Mouse (Mus musculus) kidney, adult 2 months (tissue): ENCODE results near the gene Flot1. TPM values are rescaled to one million over a fixed set of nuclear protein-coding genes. Genes with fewer than 3 reads are reported as not detected.

Experiments used
- DNase-seq: peaks from one replicate; pipeline ENCODE4 v3.0.0; 2021
- H3K27ac ChIP-seq: fragments of 200-500 bp; 2 replicates; pipeline ENCODE4 v1.5.1; 2012; ENCODE audit warnings: low read depth, low read length, control low read depth, inconsistent platforms; ENCODE audit not compliant: insufficient read depth
- H3K27me3 ChIP-seq: fragments of 200-500 bp; replicated peaks from 2 replicates; pipeline ENCODE4 v1.6.1; 2012; ENCODE audit warnings: mild to moderate bottlenecking, moderate library complexity, low read length, inconsistent platforms; ENCODE audit not compliant: control insufficient read depth, insufficient read depth
- H3K36me3 ChIP-seq: fragments of 200-500 bp; 2 replicates; pipeline ENCODE4 v1.6.1; 2012; ENCODE audit warnings: mild to moderate bottlenecking, moderate library complexity, low read length, inconsistent platforms; ENCODE audit not compliant: control insufficient read depth, insufficient read depth
- H3K4me1 ChIP-seq: fragments of 200-500 bp; 2 replicates; pipeline ENCODE4 v1.6.1; 2011; ENCODE audit warnings: low read length; ENCODE audit not compliant: control insufficient read depth, insufficient read depth
- H3K4me3 ChIP-seq: fragments of 200-500 bp; 2 replicates; pipeline ENCODE4 v1.5.1; 2011; ENCODE audit warnings: mild to moderate bottlenecking, low read depth, low read length, control low read depth; ENCODE audit not compliant: insufficient read depth
- CTCF ChIP-seq: fragments of 200-500 bp; conservative IDR thresholded peaks from 2 replicates; pipeline ENCODE4 v1.5.1; 2011; ENCODE audit warnings: low read depth, mild to moderate bottlenecking, control low read depth, low read length, moderate library complexity, mixed read lengths; ENCODE audit not compliant: insufficient read depth, insufficient read length
- POLR2A ChIP-seq: fragments of 200-500 bp; IDR thresholded peaks from one replicate; pipeline ENCODE4 v1.6.1; 2011; ENCODE audit warnings: low read depth, low read length, control low read depth
- whole genome bisulfite sequencing: fragments of 180-500 bp; shearing (Covaris S2); methylation state at CpG from one replicate; pipeline ENCODE4 v1.1.7; 2018; 5-methylcytosine and 5-hydroxymethylcytosine counted together
- polyA plus RNA-seq: library from polyadenylated mRNA; depleted of rRNA; stranded (reverse); fragments of >200 nt; gene quantifications from 2 replicates; pipeline ENCODE4 v1.2.3, GENCODE M21; 2012

Flot1 gene
- polyA plus RNA-seq, 1 experiment: 45.3 TPM

DNA sequence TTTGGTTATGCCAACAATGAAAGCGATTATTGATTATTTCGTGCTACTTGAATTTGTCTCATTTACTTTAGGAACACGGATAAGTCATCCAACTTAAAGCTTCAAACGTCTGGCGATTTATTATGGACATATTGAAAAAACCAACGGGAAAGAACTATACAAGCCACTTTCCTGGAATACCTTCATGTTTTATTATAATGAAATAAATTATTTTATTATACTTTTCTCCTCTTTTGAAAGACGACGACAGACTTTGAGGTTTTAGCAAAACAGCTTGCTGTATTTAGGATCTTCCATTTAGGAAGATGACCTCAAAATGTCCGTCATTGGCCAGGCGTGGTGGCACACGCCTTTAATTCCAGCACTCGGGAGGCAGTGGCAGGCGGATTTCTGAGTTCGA is 17.5 kb downstream of the Flot1 start:
- Histone ChIP-seq H3K27ac (no peak overlapping the region), H3K36me3 (no peaks in the 10 kb centered on the region), H3K4me1 (peaks cover 18% of the 10 kb centered on the region), H3K27me3 (no peaks in the 10 kb centered on the region), H3K4me3 (peak overlapping the region; percentile 39; the same call in 1 of the 2 replicates)
- TF ChIP-seq CTCF (no peak), POLR2A (no peak)
- no peak for DNase-seq
- 53% methylated on average over 14 of the region's 14 CpGs for WGBS

DNA sequence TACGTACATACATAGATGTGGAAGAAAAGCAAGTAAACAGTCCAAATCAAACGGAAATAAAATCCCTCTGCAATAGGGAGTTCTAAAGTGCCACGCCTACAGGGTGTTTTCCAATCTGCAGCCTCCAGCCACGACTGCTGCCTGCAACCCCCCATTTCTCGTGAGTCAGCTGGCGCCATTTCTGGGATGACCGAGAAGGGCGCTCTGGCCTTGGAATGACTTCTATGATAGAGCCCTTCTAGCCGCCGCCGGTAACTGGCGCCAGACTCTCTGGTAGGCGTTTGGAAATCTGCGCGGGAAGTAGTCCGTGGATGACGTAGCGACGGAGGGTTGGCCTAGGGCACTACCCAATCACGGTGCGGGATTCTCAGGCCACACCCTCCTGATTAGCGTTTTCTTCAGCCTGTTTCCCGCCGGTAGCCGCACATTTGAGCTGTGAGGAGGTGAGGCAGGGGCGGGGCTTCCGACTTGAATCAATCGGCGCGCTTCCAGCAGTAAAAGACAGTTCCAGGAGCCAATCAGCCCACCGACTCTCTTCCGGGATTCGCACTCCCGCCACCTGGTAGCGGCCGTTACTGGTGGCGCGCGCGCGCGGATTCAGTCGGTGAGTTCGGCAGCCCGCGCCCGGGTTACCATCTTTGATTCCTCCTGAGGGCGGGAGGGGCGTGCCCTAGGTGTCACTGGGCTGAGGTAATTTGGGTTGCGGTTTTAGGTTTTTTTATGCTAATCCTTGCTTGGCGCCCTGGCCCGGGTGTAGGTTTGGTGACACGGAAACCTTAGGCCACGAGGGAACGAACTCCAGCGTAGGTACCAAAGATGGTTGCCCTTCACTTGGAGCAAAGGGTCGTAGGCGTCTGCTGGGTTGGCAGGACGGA is 18.3 kb downstream of the Flot1 start, which contains the start of gene Mdc1:
Gene Mdc1 (plus strand): TSS at position 440 of the 875 bp plus-strand sequence.
- peaks cover 11% of the 10 kb centered on the region for H3K4me1 ChIP-seq
- H3K27ac ChIP-seq: peak within 1 kb of the TSS; percentile 65; the same call in 1 of the 2 replicates
- TF ChIP-seq CTCF (0 out of 2 replicates have a peak, but pooled peaks have one; percentile 16), POLR2A (peak; percentile 69)
- DNase-seq: peak; percentile 100
- peak within 1 kb of the TSS; percentile 61 for H3K4me3 ChIP-seq
- under 1% methylated on average over 59 of the region's 59 CpGs for WGBS
- H3K27me3 ChIP-seq: no peaks in the 10 kb centered on the region
- H3K36me3 ChIP-seq: no peaks in the 10 kb centered on the region

DNA sequence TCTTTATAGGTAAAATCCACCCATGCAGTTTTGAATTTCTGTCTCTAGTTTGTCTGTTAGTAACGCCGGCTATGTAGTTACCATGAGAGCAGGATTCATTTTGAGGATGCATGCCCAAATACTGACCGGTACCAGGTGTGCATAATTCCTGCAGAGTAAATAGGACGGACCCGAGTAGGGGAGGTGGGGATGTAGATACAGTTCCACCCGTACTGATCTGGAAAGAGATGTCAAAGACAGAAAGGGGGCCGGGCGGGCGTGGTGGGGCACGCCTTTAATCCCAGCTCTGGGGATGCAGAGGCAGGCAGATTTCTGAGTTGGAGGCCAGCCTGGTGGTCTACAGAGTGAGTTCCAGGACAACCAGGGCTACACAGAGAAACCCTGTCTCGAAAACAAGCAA is 19.0 kb downstream of the Flot1 start:
- peak overlapping the region; percentile 61 for H3K4me3 ChIP-seq
- H3K27ac ChIP-seq: no peak overlapping the region; the same call in 1 of the 2 replicates
- H3K4me1 ChIP-seq: 0 out of 2 replicates have a peak, but pooled peaks cover 5% of the 10 kb centered on the region
- H3K36me3 ChIP-seq: no peaks in the 10 kb centered on the region
- WGBS: 11% methylated on average over 11 of the region's 11 CpGs
- H3K27me3 ChIP-seq: no peaks in the 10 kb centered on the region
- TF ChIP-seq POLR2A (no peak), CTCF (no peak)
- DNase-seq: no peak

DNA sequence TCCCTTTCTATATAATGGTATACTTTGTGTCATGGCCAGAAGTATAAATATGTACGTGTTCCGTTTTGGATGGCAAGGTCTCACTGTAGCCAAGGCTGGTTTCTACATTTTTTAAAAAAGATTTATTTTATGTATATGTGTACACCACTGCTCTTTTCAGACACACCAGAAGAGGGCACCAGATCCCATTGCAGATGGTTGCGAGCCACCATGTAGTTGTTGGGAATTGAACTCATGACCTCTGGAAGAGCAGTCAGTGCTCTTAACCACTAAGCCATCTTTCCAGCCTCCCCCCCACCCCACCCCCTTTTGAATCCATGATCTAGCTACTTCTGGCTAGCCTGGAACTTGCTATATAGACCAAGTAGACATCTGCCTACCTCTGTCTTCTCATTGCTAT is 20.5 kb downstream of the Flot1 start:
- WGBS: 92% methylated on average over 3 of the region's 3 CpGs
- Histone ChIP-seq H3K4me3 (no peak overlapping the region), H3K27me3 (no peaks in the 10 kb centered on the region), H3K4me1 (0 out of 2 replicates have a peak, but pooled peaks cover 5% of the 10 kb centered on the region), H3K36me3 (no peaks in the 10 kb centered on the region), H3K27ac (no peak overlapping the region)
- DNase-seq: no peak
- no peak for TF ChIP-seq POLR2A
- TF ChIP-seq CTCF: peak; percentile 31; the same call in 1 of the 2 replicates

DNA sequence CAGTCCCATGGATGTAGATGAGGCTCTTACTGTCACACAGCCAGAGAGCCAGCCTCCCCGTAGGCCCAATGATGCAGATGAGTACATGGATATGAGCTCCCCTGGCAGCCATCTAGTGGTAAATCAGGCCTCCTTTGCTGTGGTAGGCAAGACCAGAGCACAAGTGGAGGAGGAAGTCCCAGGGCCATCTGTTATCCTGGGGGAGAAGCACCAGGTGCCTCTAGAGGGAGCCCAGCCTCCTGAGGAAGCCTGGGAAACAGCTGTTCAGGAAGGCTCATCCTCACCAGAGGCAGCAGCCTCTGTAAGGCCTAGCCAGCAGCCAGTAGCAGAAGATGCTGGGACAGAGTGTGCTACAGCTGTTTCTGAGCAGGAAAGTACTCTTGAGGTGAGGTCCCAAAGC is 25.1 kb downstream of the Flot1 start:
- TF ChIP-seq CTCF (no peak; the same call in 1 of the 2 replicates), POLR2A (no peak)
- H3K36me3 ChIP-seq: no peaks in the 10 kb centered on the region
- H3K4me1 ChIP-seq: no peaks in the 10 kb centered on the region
- DNase-seq: peak; percentile 41
- no peak overlapping the region for H3K4me3 ChIP-seq
- H3K27me3 ChIP-seq: no peaks in the 10 kb centered on the region
- 56% methylated on average over 1 of the region's 1 CpGs for WGBS
- no peak overlapping the region for H3K27ac ChIP-seq

DNA sequence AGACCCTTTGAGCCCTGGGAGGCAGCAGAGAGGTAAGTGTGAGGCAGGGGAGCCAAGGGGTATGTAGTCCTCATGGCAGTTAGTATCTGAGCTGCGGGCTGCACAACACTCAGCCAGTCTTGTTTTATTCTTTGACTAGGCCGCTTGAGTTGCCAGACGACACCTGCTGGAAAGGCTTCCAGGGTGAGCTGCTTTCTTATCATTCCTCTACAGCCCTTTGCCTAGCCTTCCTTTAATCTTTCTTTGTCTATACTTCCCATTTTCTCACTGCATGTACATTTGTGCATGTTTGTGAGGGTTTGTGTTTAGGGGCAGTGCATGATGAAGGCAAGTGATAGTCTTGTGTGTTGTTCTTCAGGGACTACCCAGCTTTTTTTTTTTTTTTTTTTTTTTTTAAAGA is 27.9 kb downstream of the Flot1 start:
- H3K27me3 ChIP-seq: no peaks in the 10 kb centered on the region
- WGBS: 94% methylated on average over 3 of the region's 3 CpGs
- no peaks in the 10 kb centered on the region for H3K4me1 ChIP-seq
- DNase-seq: no peak
- no peak overlapping the region for H3K27ac ChIP-seq
- H3K4me3 ChIP-seq: no peak overlapping the region
- no peaks in the 10 kb centered on the region for H3K36me3 ChIP-seq
- TF ChIP-seq CTCF: no peak
- TF ChIP-seq POLR2A: no peak

DNA sequence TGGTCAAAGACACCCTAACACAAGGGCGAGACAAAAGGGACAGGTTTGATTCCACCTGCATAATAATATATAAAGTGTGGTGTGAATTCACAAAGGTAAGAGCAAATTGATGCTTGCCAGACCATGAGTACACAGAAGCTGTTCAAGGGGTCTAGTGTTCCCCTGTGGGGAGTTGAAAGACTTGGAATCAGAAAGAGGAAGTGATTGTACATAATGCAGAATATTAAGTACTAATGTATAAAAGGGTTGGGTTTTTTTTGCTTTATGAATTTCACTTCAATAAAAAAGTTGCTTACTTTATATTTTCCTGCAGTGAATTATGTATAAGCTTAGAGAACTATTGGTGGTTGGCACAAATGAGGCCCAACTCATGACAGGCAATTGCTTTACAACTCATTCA is 36.3 kb downstream of the Flot1 start:
- Histone ChIP-seq H3K4me3 (no peak overlapping the region), H3K27ac (no peak overlapping the region), H3K36me3 (no peaks in the 10 kb centered on the region), H3K27me3 (no peaks in the 10 kb centered on the region), H3K4me1 (no peaks in the 10 kb centered on the region)
- no peak for DNase-seq
- 98% methylated on average over 1 of the region's 1 CpGs for WGBS
- TF ChIP-seq POLR2A: no peak
- TF ChIP-seq CTCF: no peak
